Mouse (Mus musculus): ENCODE measurements around the gene Rbfox3. TPM values are rescaled to one million over a fixed set of nuclear protein-coding genes. Genes with fewer than 3 reads are reported as not detected.

The Rbfox3 gene
- polyA plus RNA-seq, 1 experiment from 2014 or later: 69.4 TPM

GRCm38 (mm10) chr11:118738855-118739832 lies 172.3 kb downstream of the Rbfox3 start:
- peak; percentile 69 for ATAC-seq
- H3K9ac ChIP-seq (ENCODE audit: low read depth, low read length): no peak overlapping the region
- H3K36me3 ChIP-seq (ENCODE audit: control insufficient read depth, insufficient read depth, low read length): no peaks in the 10 kb centered on the region
- H3K27me3 ChIP-seq (replicated peaks; ENCODE audit: control insufficient read depth, insufficient read depth, low read length): no peaks in the 10 kb centered on the region; the same call in 1 of the 2 replicates
- H3K9me3 ChIP-seq (ENCODE audit: control insufficient read depth, low read length): no peaks in the 10 kb centered on the region
- WGBS: 9% methylated on average over 23 of the region's 23 CpGs
- no peak overlapping the region for H3K4me3 ChIP-seq (ENCODE audit: low read length)
- peak overlapping the region; percentile 18; the same call in 1 of the 2 replicates for H3K27ac ChIP-seq (ENCODE audit: low read depth, low read length)
- peak overlapping the region; percentile 35 for H3K4me2 ChIP-seq (ENCODE audit: low read length)
- H3K4me1 ChIP-seq (ENCODE audit: control insufficient read depth, insufficient read depth, low read depth, low read length): peaks cover 19% of the 10 kb centered on the region

GRCm38 (mm10) chr11:118738323-118738722 lies 173.1 kb downstream of the Rbfox3 start:
- 38% methylated on average over 7 of the region's 7 CpGs for WGBS
- no peak overlapping the region for H3K9ac ChIP-seq (ENCODE audit: low read depth, low read length)
- H3K9me3 ChIP-seq (ENCODE audit: control insufficient read depth, low read length): no peaks in the 10 kb centered on the region
- no peak overlapping the region for H3K4me3 ChIP-seq (ENCODE audit: low read length)
- no peak for ATAC-seq
- H3K4me1 ChIP-seq (ENCODE audit: control insufficient read depth, insufficient read depth, low read depth, low read length): peaks cover 17% of the 10 kb centered on the region
- H3K36me3 ChIP-seq (ENCODE audit: control insufficient read depth, insufficient read depth, low read length): no peaks in the 10 kb centered on the region
- H3K4me2 ChIP-seq (ENCODE audit: low read length): no peak overlapping the region
- H3K27ac ChIP-seq (ENCODE audit: low read depth, low read length): 0 out of 2 replicates have a peak overlapping the region, but pooled peaks have one; percentile 18
- no peaks in the 10 kb centered on the region; the same call in 1 of the 2 replicates for H3K27me3 ChIP-seq (replicated peaks; ENCODE audit: control insufficient read depth, insufficient read depth, low read length)

- H3K9ac ChIP-seq (ENCODE audit: low read depth, low read length): no peak overlapping the region
- no peak overlapping the region for H3K27ac ChIP-seq (ENCODE audit: low read depth, low read length)
- H3K36me3 ChIP-seq (ENCODE audit: control insufficient read depth, insufficient read depth, low read length): no peaks in the 10 kb centered on the region
- no peak for ATAC-seq
- H3K9me3 ChIP-seq (ENCODE audit: control insufficient read depth, low read length): no peaks in the 10 kb centered on the region
- peaks cover 18% of the 10 kb centered on the region for H3K4me1 ChIP-seq (ENCODE audit: control insufficient read depth, insufficient read depth, low read depth, low read length)
- H3K4me2 ChIP-seq (ENCODE audit: low read length): no peak overlapping the region
- WGBS: 77% methylated on average over 3 of the region's 3 CpGs
- no peak overlapping the region for H3K4me3 ChIP-seq (ENCODE audit: low read length)
- no peaks in the 10 kb centered on the region; the same call in 1 of the 2 replicates for H3K27me3 ChIP-seq (replicated peaks; ENCODE audit: control insufficient read depth, insufficient read depth, low read length)
Observed at GRCm38 (mm10) chr11:118737821-118738220, 173.6 kb downstream of the Rbfox3 start.

GRCm38 (mm10) chr11:118736993-118737392 lies 174.4 kb downstream of the Rbfox3 start:
- no peak for ATAC-seq
- no peaks in the 10 kb centered on the region; the same call in 1 of the 2 replicates for H3K27me3 ChIP-seq (replicated peaks; ENCODE audit: control insufficient read depth, insufficient read depth, low read length)
- no peak overlapping the region for H3K27ac ChIP-seq (ENCODE audit: low read depth, low read length)
- WGBS: 85% methylated on average over 4 of the region's 4 CpGs
- H3K9ac ChIP-seq (ENCODE audit: low read depth, low read length): no peak overlapping the region
- H3K4me3 ChIP-seq (ENCODE audit: low read length): no peak overlapping the region
- no peaks in the 10 kb centered on the region for H3K36me3 ChIP-seq (ENCODE audit: control insufficient read depth, insufficient read depth, low read length)
- H3K9me3 ChIP-seq (ENCODE audit: control insufficient read depth, low read length): no peaks in the 10 kb centered on the region
- H3K4me1 ChIP-seq (ENCODE audit: control insufficient read depth, insufficient read depth, low read depth, low read length): peaks cover 22% of the 10 kb centered on the region
- H3K4me2 ChIP-seq (ENCODE audit: low read length): no peak overlapping the region

GRCm38 (mm10) chr11:118731655-118732054 lies 179.7 kb downstream of the Rbfox3 start:
- Histone ChIP-seq H3K4me1 (ENCODE audit: control insufficient read depth, insufficient read depth, low read depth, low read length) (peaks cover 22% of the 10 kb centered on the region), H3K27ac (ENCODE audit: low read depth, low read length) (no peak overlapping the region), H3K9ac (ENCODE audit: low read depth, low read length) (no peak overlapping the region), H3K36me3 (ENCODE audit: control insufficient read depth, insufficient read depth, low read length) (no peaks in the 10 kb centered on the region), H3K4me2 (ENCODE audit: low read length) (no peak overlapping the region), H3K9me3 (ENCODE audit: control insufficient read depth, low read length) (no peaks in the 10 kb centered on the region), H3K4me3 (ENCODE audit: low read length) (no peak overlapping the region), H3K27me3 (replicated peaks; ENCODE audit: control insufficient read depth, insufficient read depth, low read length) (no peaks in the 10 kb centered on the region)
- WGBS: 90% methylated on average over 5 of the region's 5 CpGs
- no peak for ATAC-seq

- Histone ChIP-seq H3K9me3 (ENCODE audit: control insufficient read depth, low read length) (no peaks in the 10 kb centered on the region), H3K36me3 (ENCODE audit: control insufficient read depth, insufficient read depth, low read length) (no peaks in the 10 kb centered on the region), H3K27ac (ENCODE audit: low read depth, low read length) (0 out of 2 replicates have a peak overlapping the region, but pooled peaks have one; percentile 2), H3K4me2 (ENCODE audit: low read length) (no peak overlapping the region), H3K4me3 (ENCODE audit: low read length) (no peak overlapping the region), H3K9ac (ENCODE audit: low read depth, low read length) (no peak overlapping the region), H3K4me1 (ENCODE audit: control insufficient read depth, insufficient read depth, low read depth, low read length) (peaks cover 22% of the 10 kb centered on the region), H3K27me3 (replicated peaks; ENCODE audit: control insufficient read depth, insufficient read depth, low read length) (no peaks in the 10 kb centered on the region)
- 45% methylated on average over 7 of the region's 8 CpGs for WGBS
- ATAC-seq: no peak
Observed at GRCm38 (mm10) chr11:118729373-118729772, 182.0 kb downstream of the Rbfox3 start.

GRCm38 (mm10) chr11:118728797-118729196 lies 182.6 kb downstream of the Rbfox3 start:
- no peak overlapping the region for H3K4me2 ChIP-seq (ENCODE audit: low read length)
- H3K36me3 ChIP-seq (ENCODE audit: control insufficient read depth, insufficient read depth, low read length): no peaks in the 10 kb centered on the region
- peaks cover 22% of the 10 kb centered on the region for H3K4me1 ChIP-seq (ENCODE audit: control insufficient read depth, insufficient read depth, low read depth, low read length)
- H3K9ac ChIP-seq (ENCODE audit: low read depth, low read length): no peak overlapping the region
- 48% methylated on average over 12 of the region's 12 CpGs for WGBS
- H3K9me3 ChIP-seq (ENCODE audit: control insufficient read depth, low read length): no peaks in the 10 kb centered on the region
- no peak for ATAC-seq
- no peak overlapping the region for H3K4me3 ChIP-seq (ENCODE audit: low read length)
- peak overlapping the region; percentile 55 for H3K27ac ChIP-seq (ENCODE audit: low read depth, low read length)
- H3K27me3 ChIP-seq (replicated peaks; ENCODE audit: control insufficient read depth, insufficient read depth, low read length): no peaks in the 10 kb centered on the region

GRCm38 (mm10) chr11:118728083-118728551 lies 183.3 kb downstream of the Rbfox3 start:
- H3K9ac ChIP-seq (ENCODE audit: low read depth, low read length): no peak overlapping the region
- no peak for ATAC-seq

GRCm38 (mm10) chr11:118726430-118726829 lies 185.0 kb downstream of the Rbfox3 start:
- no peak for ATAC-seq
- Histone ChIP-seq H3K4me1 (ENCODE audit: control insufficient read depth, insufficient read depth, low read depth, low read length) (peaks cover 26% of the 10 kb centered on the region), H3K27ac (ENCODE audit: low read depth, low read length) (no peak overlapping the region), H3K36me3 (ENCODE audit: control insufficient read depth, insufficient read depth, low read length) (no peaks in the 10 kb centered on the region), H3K4me2 (ENCODE audit: low read length) (no peak overlapping the region), H3K27me3 (replicated peaks; ENCODE audit: control insufficient read depth, insufficient read depth, low read length) (no peaks in the 10 kb centered on the region), H3K4me3 (ENCODE audit: low read length) (no peak overlapping the region), H3K9ac (ENCODE audit: low read depth, low read length) (no peak overlapping the region), H3K9me3 (ENCODE audit: control insufficient read depth, low read length) (no peaks in the 10 kb centered on the region)
- WGBS: 79% methylated on average over 8 of the region's 8 CpGs

More at GRCm38 (mm10) chr11:118728083-118728551, 183.3 kb downstream of the Rbfox3 start:
- Histone ChIP-seq H3K9me3 (ENCODE audit: control insufficient read depth, low read length) (no peaks in the 10 kb centered on the region), H3K36me3 (ENCODE audit: control insufficient read depth, insufficient read depth, low read length) (no peaks in the 10 kb centered on the region), H3K4me2 (ENCODE audit: low read length) (no peak overlapping the region), H3K4me3 (ENCODE audit: low read length) (no peak overlapping the region), H3K27ac (ENCODE audit: low read depth, low read length) (no peak overlapping the region; the same call in 1 of the 2 replicates), H3K4me1 (ENCODE audit: control insufficient read depth, insufficient read depth, low read depth, low read length) (peaks cover 23% of the 10 kb centered on the region), H3K27me3 (replicated peaks; ENCODE audit: control insufficient read depth, insufficient read depth, low read length) (no peaks in the 10 kb centered on the region)
- WGBS: 24% methylated on average over 8 of the region's 8 CpGs

All from hindbrain, embryonic 16.5 days (tissue).